Mouse (Mus musculus) spleen, adult 12 weeks (tissue): Measurements from ENCODE around the gene Slc22a1.

Experiments used
- DNase-seq: peaks from one replicate; pipeline ENCODE4 v3.0.0; 2022; ENCODE audit warnings: low spot score

Gene Slc22a1

GRCm38 (mm10) chr17:12675646-12676045, at the start of gene Slc22a1:
Slc22a1 (minus strand) TSS chr17:12675829.
- no peak for DNase-seq

- no peak for DNase-seq
Measured at GRCm38 (mm10) chr17:12724767-12725744, 49.4 kb upstream of the Slc22a1 start.

GRCm38 (mm10) chr17:12723986-12724766, 48.5 kb upstream of the Slc22a1 start:
- no peak for DNase-seq

GRCm38 (mm10) chr17:12722622-12723021, 47.0 kb upstream of the Slc22a1 start:
- DNase-seq, result no peak

GRCm38 (mm10) chr17:12721118-12721886, 45.7 kb upstream of the Slc22a1 start:
- DNase-seq, result no peak

GRCm38 (mm10) chr17:12718251-12718650, 42.6 kb upstream of the Slc22a1 start:
- no peak for DNase-seq

- DNase-seq, result no peak
Measured at GRCm38 (mm10) chr17:12717445-12717844, 41.8 kb upstream of the Slc22a1 start.

- DNase-seq, result no peak
Measured at GRCm38 (mm10) chr17:12715032-12715431, 39.4 kb upstream of the Slc22a1 start.

- no peak for DNase-seq
Measured at GRCm38 (mm10) chr17:12714080-12714561, 38.5 kb upstream of the Slc22a1 start.

- DNase-seq, result no peak
Measured at GRCm38 (mm10) chr17:12712993-12713392, 37.4 kb upstream of the Slc22a1 start.

- DNase-seq, result no peak
Measured at GRCm38 (mm10) chr17:12712191-12712590, 36.6 kb upstream of the Slc22a1 start.

GRCm38 (mm10) chr17:12710976-12711375, 35.3 kb upstream of the Slc22a1 start:
- DNase-seq, result no peak

- no peak for DNase-seq
Measured at GRCm38 (mm10) chr17:12710050-12710780, 34.6 kb upstream of the Slc22a1 start.

GRCm38 (mm10) chr17:12708398-12708797, 32.8 kb upstream of the Slc22a1 start:
- no peak for DNase-seq

- DNase-seq, result no peak
Measured at GRCm38 (mm10) chr17:12706590-12707049, 31.0 kb upstream of the Slc22a1 start.

GRCm38 (mm10) chr17:12702901-12703300, 27.3 kb upstream of the Slc22a1 start:
- no peak for DNase-seq

GRCm38 (mm10) chr17:12700373-12700772, 24.7 kb upstream of the Slc22a1 start:
- no peak for DNase-seq

- DNase-seq, result no peak
Measured at GRCm38 (mm10) chr17:12691899-12692298, 16.3 kb upstream of the Slc22a1 start.

GRCm38 (mm10) chr17:12689537-12689936, 13.9 kb upstream of the Slc22a1 start:
- DNase-seq, result no peak

GRCm38 (mm10) chr17:12688427-12689110, 12.9 kb upstream of the Slc22a1 start:
- DNase-seq, result no peak
